Mouse (Mus musculus): ENCODE measurements around the gene Ets2. TPM values are rescaled to one million over a fixed set of nuclear protein-coding genes. Genes with fewer than 3 reads are reported as not detected.
A peak's percentile ranks its signal among the peaks of the same experiment; 100 is the strongest.

The Ets2 gene
- polyA plus RNA-seq, 1 experiment from 2014 or later: 37.0 TPM

DNA sequence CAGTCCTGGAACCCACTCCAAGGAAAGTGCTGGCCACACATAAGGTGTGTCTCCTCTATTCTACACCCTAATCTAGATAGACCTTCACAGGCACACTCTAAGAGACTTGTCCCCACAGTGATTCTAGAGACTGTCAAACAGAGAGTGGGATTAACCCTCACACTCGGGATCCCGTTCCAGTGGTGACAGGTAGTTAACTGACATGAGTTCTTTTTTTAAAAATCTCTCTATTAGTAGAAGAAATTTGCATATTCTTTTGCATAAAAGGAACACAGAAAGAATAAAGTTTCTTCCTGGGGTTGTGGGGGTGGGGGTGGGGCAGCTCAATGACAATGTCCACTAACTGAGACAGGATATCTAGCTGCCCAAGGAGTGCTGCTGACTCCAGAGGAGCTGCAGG is 32.9 kb downstream of the Ets2 start:
- H3K27me3 ChIP-seq: no peaks in the 10 kb centered on the region
- in situ Hi-C loops (cut with MboI; ENCODE audit: low pct_unique_long_range_greater_than_20kb): no loop called here
- ChIA-PET CTCF (interaction anchor here (1.0 kb wide), 1 partner anchor 102 kb away, joined by 3 read pairs; no protein-coding TSS in a partner anchor), POLR2A (no interaction called here)
- no peak for TF ChIP-seq CTCF (IDR thresholded peaks at IDR 0.05)
- DNase-seq (ENCODE audit: low read depth, low spot score) (no peak), ATAC-seq (no peak)

DNA sequence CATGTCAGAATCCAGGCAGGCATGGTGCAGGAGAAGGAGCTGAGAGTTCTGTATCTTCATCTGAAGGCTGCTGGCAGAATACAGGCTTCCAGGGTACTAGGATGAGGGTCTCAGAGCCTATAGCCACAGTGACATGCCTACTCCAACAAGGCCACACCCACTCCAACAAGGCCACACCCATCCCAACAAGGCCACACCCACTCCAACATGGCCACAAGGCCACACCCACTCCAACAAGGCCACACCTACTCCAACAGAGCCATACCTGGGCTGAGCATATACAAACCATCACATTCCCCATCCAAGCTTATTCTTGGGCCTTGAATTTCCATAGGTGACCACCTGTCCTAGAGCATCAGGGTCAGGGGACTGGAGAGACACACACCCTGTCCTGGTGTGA is 34.2 kb downstream of the Ets2 start:
- no peak for ATAC-seq
- no peak for TF ChIP-seq CTCF (IDR thresholded peaks at IDR 0.05)
- no peak for DNase-seq (ENCODE audit: low read depth, low spot score)
- in situ Hi-C loops (cut with MboI; ENCODE audit: low pct_unique_long_range_greater_than_20kb): no loop called here
- H3K27me3 ChIP-seq: no peaks in the 10 kb centered on the region
- POLR2A ChIA-PET: no interaction called here
- CTCF ChIA-PET: interaction anchor here (1.1 kb wide), 1 partner anchor 9 kb away, joined by 3 read pairs; no protein-coding TSS in a partner anchor

DNA sequence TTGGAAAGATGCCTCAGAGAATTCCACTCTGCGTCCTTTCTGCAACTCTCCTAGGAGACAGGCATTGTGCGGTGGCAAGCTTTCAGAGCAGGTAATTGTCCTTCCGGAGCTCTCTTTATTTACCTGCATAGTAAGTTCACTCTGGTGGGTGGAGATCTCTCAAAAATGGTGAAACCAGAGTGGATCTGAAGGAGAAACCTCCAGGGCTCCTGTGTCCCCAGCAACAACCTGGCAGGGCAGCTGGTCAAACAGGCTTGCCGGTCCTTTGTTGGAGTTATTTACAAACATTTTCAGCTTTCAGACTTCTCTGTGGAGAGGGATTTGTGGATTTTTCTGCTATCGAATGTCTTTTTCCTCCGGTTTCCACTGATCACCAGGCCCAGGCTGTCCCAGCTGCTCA is 34.6 kb downstream of the Ets2 start:
- in situ Hi-C loops (cut with MboI; ENCODE audit: low pct_unique_long_range_greater_than_20kb): no loop called here
- no peaks in the 10 kb centered on the region for H3K27me3 ChIP-seq
- ChIA-PET CTCF (interaction anchor here (1.1 kb wide), 1 partner anchor 9 kb away, joined by 3 read pairs; no protein-coding TSS in a partner anchor), POLR2A (no interaction called here)
- ATAC-seq (no peak), DNase-seq (ENCODE audit: low read depth, low spot score) (no peak)
- TF ChIP-seq CTCF (IDR thresholded peaks at IDR 0.05): no peak

DNA sequence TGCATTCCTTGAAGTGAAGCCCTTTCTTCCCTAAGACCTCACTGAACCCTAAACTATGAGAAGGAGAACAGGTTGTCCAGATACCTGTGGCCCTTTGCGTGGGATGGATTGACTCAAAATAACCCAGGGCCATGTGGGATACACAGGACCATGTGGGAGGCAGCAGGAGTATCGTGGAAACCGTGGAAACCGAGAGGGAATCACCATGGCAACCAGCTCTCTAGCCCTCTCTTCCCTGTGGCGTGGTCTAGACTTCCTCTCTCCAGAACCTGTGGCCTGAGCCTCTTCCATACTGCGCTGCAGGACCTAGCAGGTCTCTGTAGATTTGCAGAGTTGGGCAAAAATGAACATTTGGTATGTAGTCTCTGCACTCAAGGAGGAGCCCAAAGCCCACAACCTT is 37.6 kb downstream of the Ets2 start:
- ATAC-seq (no peak), DNase-seq (ENCODE audit: low read depth, low spot score) (no peak)
- ChIA-PET POLR2A (no interaction called here), CTCF (no interaction called here)
- in situ Hi-C loops (cut with MboI; ENCODE audit: low pct_unique_long_range_greater_than_20kb): no loop called here
- no peak for TF ChIP-seq CTCF (IDR thresholded peaks at IDR 0.05)
- no peaks in the 10 kb centered on the region for H3K27me3 ChIP-seq

DNA sequence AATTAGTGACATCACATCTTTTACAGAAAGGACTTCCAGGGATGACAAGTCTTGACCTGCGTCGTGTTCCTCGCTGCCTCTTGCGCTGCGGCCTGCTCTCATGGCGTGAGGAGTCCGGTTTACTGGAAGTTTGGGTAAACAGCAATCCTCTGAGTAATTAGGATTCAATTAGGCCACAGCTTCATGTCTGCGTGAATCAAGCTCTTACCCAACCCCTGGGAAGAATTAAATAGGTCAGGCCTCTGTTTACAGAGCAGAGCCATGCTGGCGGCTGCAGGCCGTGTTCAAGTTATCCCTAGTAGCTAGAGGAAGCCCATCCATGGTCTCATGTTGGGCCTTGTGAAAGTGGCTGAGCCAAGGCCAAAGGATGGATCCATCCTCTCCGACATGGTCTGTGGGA is 39.5 kb downstream of the Ets2 start:
- ChIA-PET CTCF (no interaction called here), POLR2A (no interaction called here)
- DNase-seq (ENCODE audit: low read depth, low spot score) (no peak), ATAC-seq (no peak)
- no peak for TF ChIP-seq CTCF (IDR thresholded peaks at IDR 0.05)
- in situ Hi-C loops (cut with MboI; ENCODE audit: low pct_unique_long_range_greater_than_20kb): no loop called here
- no peaks in the 10 kb centered on the region for H3K27me3 ChIP-seq

DNA sequence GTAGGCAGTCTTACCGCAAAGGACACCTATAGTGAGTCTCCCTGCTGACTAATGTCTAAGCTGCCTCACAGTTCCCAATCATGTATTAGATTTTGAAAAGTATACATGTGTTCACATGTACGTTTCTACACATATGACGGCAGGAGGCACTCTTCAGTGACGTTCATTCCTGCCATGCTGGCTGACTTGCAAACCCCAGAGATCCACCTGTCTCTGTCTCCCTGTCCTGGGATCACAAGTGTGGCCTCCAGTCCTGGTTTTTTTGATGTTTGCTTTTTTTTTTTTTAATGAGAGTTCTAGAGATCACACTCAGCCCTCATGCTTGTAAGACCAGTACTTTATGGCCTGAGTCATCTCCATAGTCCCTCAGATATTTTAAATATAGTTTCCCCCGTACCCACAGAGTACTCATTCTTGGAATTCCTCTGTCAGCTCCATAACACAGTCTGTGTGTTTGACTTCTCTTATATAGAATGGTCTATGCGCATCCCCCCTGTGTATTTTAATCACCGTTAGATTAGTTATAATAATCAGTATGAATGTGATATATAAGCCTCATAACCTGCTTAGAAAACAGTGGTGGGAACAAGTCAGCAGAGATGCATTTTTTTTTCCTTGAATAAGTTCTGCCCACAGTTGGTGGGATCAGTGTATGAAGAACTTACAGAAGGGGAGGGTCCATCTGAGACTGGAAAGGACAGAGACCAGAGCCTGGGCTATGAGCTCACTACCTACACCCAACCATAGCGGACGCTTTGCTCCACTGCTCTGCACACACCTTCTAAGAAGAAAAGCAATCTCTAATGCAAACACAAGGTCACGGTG is 40.3 kb downstream of the Ets2 start:
- POLR2A ChIA-PET: no interaction called here
- CTCF ChIA-PET: interaction anchor here (1.1 kb wide), 1 partner anchor 94 kb away, joined by 3 read pairs; no protein-coding TSS in a partner anchor
- no peaks in the 10 kb centered on the region for H3K27me3 ChIP-seq
- no peak for TF ChIP-seq CTCF (IDR thresholded peaks at IDR 0.05)
- peak; percentile 64 for ATAC-seq
- in situ Hi-C loops (cut with MboI; ENCODE audit: low pct_unique_long_range_greater_than_20kb): no loop called here
- no peak for DNase-seq (ENCODE audit: low read depth, low spot score)

DNA sequence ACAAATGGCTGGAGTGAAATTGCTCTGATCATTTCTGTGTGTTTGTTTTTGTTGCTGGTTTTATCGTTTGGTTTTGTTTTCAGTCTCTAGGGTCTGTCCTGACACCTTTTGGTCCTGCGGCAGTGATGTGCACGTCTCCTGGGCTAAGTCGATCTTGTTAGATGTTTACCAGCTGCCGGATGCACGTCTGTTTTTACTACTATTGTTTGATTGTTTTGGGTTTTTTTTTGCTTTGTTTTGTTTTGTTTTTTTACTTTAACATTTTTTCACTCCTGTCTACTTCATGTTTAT is 40.8 kb downstream of the Ets2 start:
- ATAC-seq: peak; percentile 13
- H3K27me3 ChIP-seq: no peaks in the 10 kb centered on the region
- no peak for DNase-seq (ENCODE audit: low read depth, low spot score)
- POLR2A ChIA-PET: interaction anchor here (0.7 kb wide), 1 partner anchor 248 kb away, joined by 8 read pairs; the partner anchor contains the start of gene Psmg1
- CTCF ChIA-PET: interaction anchor here (1.1 kb wide), 1 partner anchor 94 kb away, joined by 3 read pairs; no protein-coding TSS in a partner anchor
- TF ChIP-seq CTCF (IDR thresholded peaks at IDR 0.05): no peak
- in situ Hi-C loops (cut with MboI; ENCODE audit: low pct_unique_long_range_greater_than_20kb): no loop called here

DNA sequence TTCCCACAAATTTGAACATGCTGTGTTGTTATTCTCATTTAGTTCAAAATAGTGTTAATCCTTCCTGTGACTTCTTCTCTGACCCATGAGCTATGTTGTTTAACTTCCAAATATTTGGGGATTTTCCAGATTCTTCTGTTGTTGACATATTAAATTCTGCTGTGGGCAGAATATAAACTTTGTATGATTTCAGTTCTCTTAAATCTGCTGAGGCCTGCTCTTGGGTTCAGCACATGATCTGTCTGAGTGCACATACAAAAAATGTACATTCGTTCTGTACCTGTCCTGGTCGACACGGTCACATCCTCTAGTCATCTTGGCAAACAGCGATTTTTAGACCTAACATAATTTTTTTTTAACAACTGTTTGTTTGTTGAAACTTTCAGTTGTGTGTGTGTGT is 41.2 kb downstream of the Ets2 start:
- peak; percentile 17 for ATAC-seq
- in situ Hi-C loops (cut with MboI; ENCODE audit: low pct_unique_long_range_greater_than_20kb): no loop called here
- DNase-seq (ENCODE audit: low read depth, low spot score): no peak

DNA sequence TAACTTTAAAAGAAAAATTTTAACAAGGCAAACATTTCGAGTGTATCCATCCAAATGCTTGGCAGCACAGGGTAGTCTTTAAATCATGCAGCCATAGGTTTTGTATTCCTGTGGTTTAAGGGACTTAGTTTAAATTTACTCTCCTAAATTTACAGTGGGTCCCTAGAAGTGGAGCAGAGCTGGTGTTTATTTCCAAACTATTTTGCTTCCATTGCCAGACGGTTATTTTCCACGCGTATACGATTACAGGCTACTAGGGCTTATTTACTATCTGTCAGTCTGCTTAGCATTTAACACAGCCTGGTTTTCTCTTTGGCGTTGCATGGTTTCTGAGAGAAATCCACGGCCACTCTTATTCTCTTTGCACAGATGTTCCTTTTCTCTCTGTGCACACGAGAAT is 42.9 kb downstream of the Ets2 start:
- ATAC-seq: no peak
- H3K27me3 ChIP-seq: no peaks in the 10 kb centered on the region
- CTCF ChIA-PET: interaction anchor here (1.8 kb wide), 1 partner anchor 9 kb away, joined by 3 read pairs; no protein-coding TSS in a partner anchor
- POLR2A ChIA-PET: no interaction called here
- DNase-seq (ENCODE audit: low read depth, low spot score): no peak
- TF ChIP-seq CTCF (IDR thresholded peaks at IDR 0.05): no peak
- in situ Hi-C loops (cut with MboI; ENCODE audit: low pct_unique_long_range_greater_than_20kb): no loop called here

More for the DNA sequence above, 41.2 kb downstream of the Ets2 start:
- TF ChIP-seq CTCF (IDR thresholded peaks at IDR 0.05): no peak
- no peaks in the 10 kb centered on the region for H3K27me3 ChIP-seq
- ChIA-PET CTCF (interaction anchor here (1.1 kb wide), 1 partner anchor 95 kb away, joined by 3 read pairs; no protein-coding TSS in a partner anchor), POLR2A (interaction anchor here (0.7 kb wide), 1 partner anchor 248 kb away, joined by 8 read pairs; the partner anchor contains the start of gene Psmg1)

DNA sequence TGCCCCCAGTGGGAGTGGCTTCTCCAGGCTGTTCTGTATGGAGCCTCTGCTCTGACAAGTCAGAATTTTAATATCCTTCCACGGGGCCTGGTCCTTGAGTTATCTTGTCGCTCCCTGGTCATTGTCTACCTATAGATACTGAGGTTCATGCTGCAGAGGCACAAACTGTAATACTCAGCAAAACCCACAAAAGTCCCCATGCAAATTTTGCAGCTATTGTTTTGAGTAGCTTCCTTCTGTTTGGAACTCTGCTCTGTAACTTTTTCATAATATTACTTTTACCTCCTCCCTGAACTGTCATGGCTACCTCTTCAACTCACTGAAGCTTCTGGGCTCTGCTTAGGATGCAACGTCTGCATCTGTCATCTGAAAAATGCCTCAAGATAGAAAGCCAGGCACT is 43.8 kb downstream of the Ets2 start:
- ATAC-seq: no peak

DNA sequence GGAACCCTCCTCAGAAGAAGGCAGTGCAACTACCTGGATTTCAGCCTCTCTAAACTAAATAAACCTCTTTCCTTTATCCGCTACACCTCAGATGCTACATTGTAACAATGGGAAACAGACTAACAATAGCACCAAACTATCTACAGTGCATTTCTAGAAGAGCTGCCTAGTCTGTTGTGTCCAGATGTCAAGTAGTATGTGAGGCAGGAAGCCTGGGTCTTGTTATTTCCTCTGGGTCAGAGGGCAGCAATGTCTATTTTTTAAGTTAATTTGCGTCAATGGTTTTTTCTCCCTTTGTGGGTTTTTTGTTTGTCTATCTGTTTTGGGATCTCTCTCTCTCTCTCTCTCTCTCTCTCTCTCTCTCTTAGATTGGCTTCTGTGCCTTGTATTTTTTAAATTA is 44.7 kb downstream of the Ets2 start:
- ATAC-seq (no peak), DNase-seq (ENCODE audit: low read depth, low spot score) (no peak)
- no peak for TF ChIP-seq CTCF (IDR thresholded peaks at IDR 0.05)

More for the DNA sequence above, 43.8 kb downstream of the Ets2 start:
- no peaks in the 10 kb centered on the region for H3K27me3 ChIP-seq
- CTCF ChIA-PET: interaction anchor here (1.1 to 1.8 kb wide), 2 partner anchors 10 to 24 kb away, joined by 3 to 4 read pairs; no protein-coding TSS in a partner anchor
- in situ Hi-C loops (cut with MboI; ENCODE audit: low pct_unique_long_range_greater_than_20kb): no loop called here
- no peak for TF ChIP-seq CTCF (IDR thresholded peaks at IDR 0.05)
- POLR2A ChIA-PET: no interaction called here
- DNase-seq (ENCODE audit: low read depth, low spot score): no peak

More for the DNA sequence above, 44.7 kb downstream of the Ets2 start:
- POLR2A ChIA-PET: no interaction called here
- CTCF ChIA-PET: interaction anchor here (1.7 to 1.8 kb wide), 2 partner anchors 11 to 46 kb away, joined by 3 read pairs; no protein-coding TSS in a partner anchor
- in situ Hi-C loops (cut with MboI; ENCODE audit: low pct_unique_long_range_greater_than_20kb): no loop called here
- H3K27me3 ChIP-seq: no peaks in the 10 kb centered on the region
